Mouse (Mus musculus) liver, embryonic 13.5 days (tissue): ENCODE data around the gene Rab4a. TPM values are rescaled to one million over a fixed set of nuclear protein-coding genes. Genes with fewer than 3 reads are reported as not detected.

ENCODE experiments used
- ATAC-seq: fragments of 200-750 bp; cut with Nextera tagmentation; 2 replicates; pipeline ENCODE4 v1.8.0; 2017; ENCODE audit warnings: low read depth, mild to moderate bottlenecking, moderate number of reproducible peaks, moderate library complexity
- DNase-seq: peaks from one replicate; pipeline ENCODE4 v3.0.0; 2022
- H3K27ac ChIP-seq: fragments of 300-500 bp; sonication (generic); 2 replicates; pipeline ENCODE4 v1.5.1; 2015; ENCODE audit warnings: moderate library complexity, mild to moderate bottlenecking, inconsistent platforms
- H3K27me3 ChIP-seq: fragments of 300-500 bp; sonication (generic); 2 replicates; pipeline ENCODE4 v1.6.1; 2015; ENCODE audit warnings: mild to moderate bottlenecking, inconsistent platforms
- H3K36me3 ChIP-seq: fragments of 300-500 bp; sonication (generic); 2 replicates; pipeline ENCODE4 v1.6.1; 2015; ENCODE audit warnings: mild to moderate bottlenecking, inconsistent platforms
- H3K4me1 ChIP-seq: fragments of 300-500 bp; sonication (generic); replicated peaks from 2 replicates; pipeline ENCODE4 v1.6.1; 2015; ENCODE audit warnings: inconsistent platforms
- H3K4me2 ChIP-seq: fragments of 300-500 bp; sonication (generic); 2 replicates; pipeline ENCODE4 v1.6.1; 2015; ENCODE audit warnings: inconsistent platforms, mild to moderate bottlenecking, moderate library complexity
- H3K4me3 ChIP-seq: fragments of 300-500 bp; sonication (generic); replicated peaks from 2 replicates; pipeline ENCODE4 v1.5.1; 2015; ENCODE audit warnings: mild to moderate bottlenecking, inconsistent platforms
- H3K9ac ChIP-seq: fragments of 300-500 bp; sonication (generic); 2 replicates; pipeline ENCODE4 v1.6.1; 2015; ENCODE audit warnings: mild to moderate bottlenecking, inconsistent platforms
- H3K9me3 ChIP-seq: fragments of 300-500 bp; sonication (generic); replicated peaks from 2 replicates; pipeline ENCODE4 v1.6.1; 2016; ENCODE audit warnings: inconsistent platforms
- WGBS: fragments of 180-500 bp; shearing (Covaris S2); methylation state at CpG from one replicate; pipeline ENCODE4 v1.1.7; 2015; ENCODE audit not compliant: insufficient replicate concordance; 5-methylcytosine and 5-hydroxymethylcytosine counted together
- polyA plus RNA-seq: library from polyadenylated mRNA; unstranded; fragments of >200 nt; fragmentation: Nextera tagmentation; extraction: Ambion mirVana; gene quantifications from 2 replicates; pipeline ENCODE4 v1.2.1, GENCODE M21; 2015

Rab4a gene
- polyA plus RNA-seq = 30.8 and 31.7 TPM in 2 replicates

- DNase-seq (peak; percentile 59), ATAC-seq (peak; percentile 80)
- peak within 1 kb of the TSS; percentile 81 for H3K4me3 ChIP-seq
- WGBS = under 1% methylated on average over 48 of the region's 48 CpGs
- peaks cover 48% of the 10 kb centered on the region for H3K4me1 ChIP-seq
- peaks cover 10% of the 10 kb centered on the region for H3K36me3 ChIP-seq
- peak within 1 kb of the TSS; percentile 73 for H3K27ac ChIP-seq
- H3K9ac ChIP-seq = peak within 1 kb of the TSS; percentile 89
- H3K4me2 ChIP-seq = peak within 1 kb of the TSS; percentile 95
- no peaks in the 10 kb centered on the region for H3K9me3 ChIP-seq
- H3K27me3 ChIP-seq = no peaks in the 10 kb centered on the region
These were observed at the start of gene Rab4a for GRCm38 (mm10) chr8:123805718-123806373. Gene Rab4a (plus strand): TSS chr8:123805985.

GRCm38 (mm10) chr8:123756901-123757300 lies 48.9 kb upstream of the Rab4a start:
- peaks cover 12% of the 10 kb centered on the region; the same call in 1 of the 2 replicates for H3K27me3 ChIP-seq
- no peak overlapping the region for H3K4me2 ChIP-seq
- H3K4me1 ChIP-seq = peaks cover 17% of the 10 kb centered on the region
- H3K9me3 ChIP-seq = no peaks in the 10 kb centered on the region
- ATAC-seq = no peak
- no peaks in the 10 kb centered on the region for H3K36me3 ChIP-seq
- H3K4me3 ChIP-seq = no peak overlapping the region
- H3K9ac ChIP-seq = no peak overlapping the region
- no peak for DNase-seq
- 59% methylated on average over 8 of the region's 8 CpGs for WGBS
- no peak overlapping the region for H3K27ac ChIP-seq

- no peak overlapping the region for H3K4me2 ChIP-seq
- no peak overlapping the region for H3K9ac ChIP-seq
- no peak overlapping the region for H3K4me3 ChIP-seq
- no peaks in the 10 kb centered on the region for H3K36me3 ChIP-seq
- no peak for ATAC-seq
- 44% methylated on average over 1 of the region's 1 CpGs for WGBS
- no peaks in the 10 kb centered on the region for H3K9me3 ChIP-seq
- no peak for DNase-seq
- H3K27ac ChIP-seq = no peak overlapping the region
- H3K4me1 ChIP-seq = peaks cover 19% of the 10 kb centered on the region
- peaks cover 16% of the 10 kb centered on the region for H3K27me3 ChIP-seq
These were observed 46.9 kb upstream of the Rab4a start for GRCm38 (mm10) chr8:123758935-123759334.

- no peak overlapping the region for H3K9ac ChIP-seq
- DNase-seq = no peak
- H3K9me3 ChIP-seq = no peaks in the 10 kb centered on the region
- H3K4me1 ChIP-seq = peaks cover 16% of the 10 kb centered on the region
- H3K27me3 ChIP-seq = peaks cover 8% of the 10 kb centered on the region
- 20% methylated on average over 10 of the region's 10 CpGs for WGBS
- H3K4me3 ChIP-seq = no peak overlapping the region
- 0 out of 2 replicates have a peak, but pooled peaks have one; percentile 16 for ATAC-seq
- H3K4me2 ChIP-seq = 0 out of 2 replicates have a peak overlapping the region, but pooled peaks have one; percentile 24
- no peaks in the 10 kb centered on the region for H3K36me3 ChIP-seq
- no peak overlapping the region for H3K27ac ChIP-seq
These were observed 45.9 kb upstream of the Rab4a start for GRCm38 (mm10) chr8:123759933-123760332.

GRCm38 (mm10) chr8:123760579-123760978 lies 45.2 kb upstream of the Rab4a start:
- H3K9me3 ChIP-seq = no peaks in the 10 kb centered on the region
- H3K9ac ChIP-seq = no peak overlapping the region
- no peaks in the 10 kb centered on the region for H3K36me3 ChIP-seq
- peaks cover 4% of the 10 kb centered on the region; the same call in 1 of the 2 replicates for H3K27me3 ChIP-seq
- DNase-seq (no peak), ATAC-seq (peak; percentile 42; the same call in 1 of the 2 replicates)
- no peak overlapping the region for H3K4me3 ChIP-seq
- peak overlapping the region; percentile 43; the same call in 1 of the 2 replicates for H3K27ac ChIP-seq
- H3K4me1 ChIP-seq = peaks cover 16% of the 10 kb centered on the region
- 0 out of 2 replicates have a peak overlapping the region, but pooled peaks have one; percentile 24 for H3K4me2 ChIP-seq
- 51% methylated on average over 5 of the region's 5 CpGs for WGBS

GRCm38 (mm10) chr8:123761266-123761882 lies 44.4 kb upstream of the Rab4a start:
- Histone ChIP-seq H3K4me3 (no peak overlapping the region), H3K4me2 (no peak overlapping the region), H3K27me3 (peaks cover 5% of the 10 kb centered on the region), H3K36me3 (no peaks in the 10 kb centered on the region), H3K9me3 (no peaks in the 10 kb centered on the region), H3K27ac (no peak overlapping the region; the same call in 1 of the 2 replicates), H3K4me1 (peaks cover 16% of the 10 kb centered on the region), H3K9ac (no peak overlapping the region)
- WGBS = 50% methylated on average over 12 of the region's 12 CpGs
- ATAC-seq (0 out of 2 replicates have a peak, but pooled peaks have one; percentile 21), DNase-seq (no peak)

- no peak overlapping the region for H3K27ac ChIP-seq
- H3K4me2 ChIP-seq = no peak overlapping the region
- no peak overlapping the region for H3K9ac ChIP-seq
- H3K27me3 ChIP-seq = peaks cover 8% of the 10 kb centered on the region
- no peak for DNase-seq
- WGBS = 36% methylated on average over 4 of the region's 4 CpGs
- H3K4me1 ChIP-seq = peaks cover 16% of the 10 kb centered on the region
- ATAC-seq = no peak
- no peaks in the 10 kb centered on the region for H3K9me3 ChIP-seq
- H3K36me3 ChIP-seq = no peaks in the 10 kb centered on the region
- no peak overlapping the region for H3K4me3 ChIP-seq
These were observed 43.9 kb upstream of the Rab4a start for GRCm38 (mm10) chr8:123761883-123762270.

GRCm38 (mm10) chr8:123763355-123763754 lies 42.4 kb upstream of the Rab4a start:
- Histone ChIP-seq H3K4me1 (peaks cover 16% of the 10 kb centered on the region), H3K9ac (no peak overlapping the region), H3K4me2 (no peak overlapping the region), H3K36me3 (no peaks in the 10 kb centered on the region), H3K4me3 (no peak overlapping the region), H3K27me3 (peaks cover 8% of the 10 kb centered on the region), H3K27ac (no peak overlapping the region), H3K9me3 (no peaks in the 10 kb centered on the region)
- WGBS = 45% methylated on average over 7 of the region's 7 CpGs
- DNase-seq (no peak), ATAC-seq (no peak)

GRCm38 (mm10) chr8:123764671-123765070 lies 41.1 kb upstream of the Rab4a start:
- ATAC-seq (no peak), DNase-seq (no peak)
- no peak overlapping the region for H3K4me3 ChIP-seq
- 34% methylated on average over 4 of the region's 4 CpGs for WGBS
- H3K27me3 ChIP-seq = peaks cover 8% of the 10 kb centered on the region
- H3K9ac ChIP-seq = no peak overlapping the region
- peaks cover 18% of the 10 kb centered on the region for H3K4me1 ChIP-seq
- no peak overlapping the region for H3K4me2 ChIP-seq
- H3K36me3 ChIP-seq = no peaks in the 10 kb centered on the region
- H3K9me3 ChIP-seq = no peaks in the 10 kb centered on the region
- no peak overlapping the region for H3K27ac ChIP-seq

GRCm38 (mm10) chr8:123766516-123766915 lies 39.3 kb upstream of the Rab4a start:
- H3K4me2 ChIP-seq = no peak overlapping the region

GRCm38 (mm10) chr8:123767874-123768273 lies 37.9 kb upstream of the Rab4a start:
- Histone ChIP-seq H3K27me3 (peaks cover 4% of the 10 kb centered on the region; the same call in 1 of the 2 replicates), H3K36me3 (no peaks in the 10 kb centered on the region), H3K4me2 (no peak overlapping the region), H3K27ac (no peak overlapping the region), H3K4me3 (no peak overlapping the region), H3K9me3 (no peaks in the 10 kb centered on the region), H3K9ac (no peak overlapping the region), H3K4me1 (0 out of 2 replicates have a peak, but pooled peaks cover 3% of the 10 kb centered on the region)
- DNase-seq (no peak), ATAC-seq (no peak)
- WGBS = 68% methylated on average over 8 of the region's 8 CpGs

More at GRCm38 (mm10) chr8:123766516-123766915, 39.3 kb upstream of the Rab4a start:
- Histone ChIP-seq H3K27me3 (peaks cover 8% of the 10 kb centered on the region), H3K4me3 (no peak overlapping the region), H3K4me1 (0 out of 2 replicates have a peak, but pooled peaks cover 8% of the 10 kb centered on the region), H3K27ac (no peak overlapping the region), H3K9me3 (no peaks in the 10 kb centered on the region), H3K36me3 (no peaks in the 10 kb centered on the region), H3K9ac (no peak overlapping the region)
- 59% methylated on average over 4 of the region's 4 CpGs for WGBS
- DNase-seq (no peak), ATAC-seq (no peak)
